Mouse (Mus musculus) forebrain, postnatal 0 days (tissue): ENCODE data around the gene Calm5. TPM values are rescaled to one million over a fixed set of nuclear protein-coding genes. Genes with fewer than 3 reads are reported as not detected.
"Not testable (repeated sequence)": the region's sequence is repeated elsewhere in the genome, so short reads cannot be mapped to it uniquely, and the experiment has no call there.

Experiments
- ATAC-seq: fragments of 200-750 bp; cut with Nextera tagmentation; 2 replicates; pipeline ENCODE4 v1.8.0; 2017; ENCODE audit warnings: mild to moderate bottlenecking, moderate library complexity
- DNase-seq: peaks from one replicate; pipeline ENCODE4 v3.0.0-alpha.2; 2015
- H3K27ac ChIP-seq: fragments of 300-500 bp; sonication (generic); 2 replicates; pipeline ENCODE4 v1.5.1; 2014; ENCODE audit warnings: low read depth, mild to moderate bottlenecking, antibody characterized with exemption, low read length, moderate library complexity, mixed read lengths
- H3K27me3 ChIP-seq: fragments of 300-500 bp; sonication (generic); 2 replicates; pipeline ENCODE4 v1.6.1; 2014; ENCODE audit warnings: mild to moderate bottlenecking, low read length, mixed read lengths; ENCODE audit not compliant: insufficient read depth
- H3K36me3 ChIP-seq: fragments of 300-500 bp; sonication (generic); 2 replicates; pipeline ENCODE4 v1.6.1; 2014; ENCODE audit warnings: mild to moderate bottlenecking, moderate library complexity; ENCODE audit not compliant: insufficient read depth
- H3K4me1 ChIP-seq: fragments of 300-500 bp; sonication (generic); 2 replicates; pipeline ENCODE4 v1.6.1; 2014; ENCODE audit warnings: antibody characterized with exemption; ENCODE audit not compliant: insufficient read depth
- H3K4me2 ChIP-seq: fragments of 300-500 bp; sonication (generic); 2 replicates; pipeline ENCODE4 v1.6.1; 2014; ENCODE audit warnings: low read depth, mild to moderate bottlenecking, moderate library complexity
- H3K4me3 ChIP-seq: fragments of 300-500 bp; sonication (generic); 2 replicates; pipeline ENCODE4 v1.5.1; 2014; ENCODE audit warnings: low read depth, low read length, mixed read lengths
- H3K9ac ChIP-seq: fragments of 300-500 bp; sonication (generic); 2 replicates; pipeline ENCODE4 v1.6.1; 2014; ENCODE audit warnings: mild to moderate bottlenecking
- H3K9me3 ChIP-seq: fragments of 300-500 bp; sonication (generic); 2 replicates; pipeline ENCODE4 v1.6.1; 2016; ENCODE audit warnings: low read length
- CTCF ChIP-seq: sonication (generic); IDR thresholded peaks from 2 replicates; pipeline ENCODE4 v1.5.1; 2016; ENCODE audit warnings: antibody characterized with exemption, control low read depth, low read depth
- WGBS: fragments of 180-500 bp; shearing (Covaris S2); extraction: QIAGEN DNeasy Blood & Tissue Kit; methylation state at CpG from one replicate; pipeline ENCODE4 v1.1.7; 2014; 5-methylcytosine and 5-hydroxymethylcytosine counted together
- polyA plus RNA-seq: library from polyadenylated mRNA; unstranded; fragments of >200 nt; fragmentation: Nextera tagmentation; extraction: Ambion mirVana; gene quantifications from 2 replicates; pipeline ENCODE4 v1.2.1, GENCODE M21; 2015
- total RNA-seq: library from RNA; depleted of rRNA; stranded (reverse); fragments of >200 nt; gene quantifications from 2 replicates; pipeline ENCODE4 v1.2.3, GENCODE M21; 2014; rRNA removed

Gene Calm5
- total RNA-seq = not detected in 2 replicates
- polyA plus RNA-seq = not detected in 2 replicates

DNA sequence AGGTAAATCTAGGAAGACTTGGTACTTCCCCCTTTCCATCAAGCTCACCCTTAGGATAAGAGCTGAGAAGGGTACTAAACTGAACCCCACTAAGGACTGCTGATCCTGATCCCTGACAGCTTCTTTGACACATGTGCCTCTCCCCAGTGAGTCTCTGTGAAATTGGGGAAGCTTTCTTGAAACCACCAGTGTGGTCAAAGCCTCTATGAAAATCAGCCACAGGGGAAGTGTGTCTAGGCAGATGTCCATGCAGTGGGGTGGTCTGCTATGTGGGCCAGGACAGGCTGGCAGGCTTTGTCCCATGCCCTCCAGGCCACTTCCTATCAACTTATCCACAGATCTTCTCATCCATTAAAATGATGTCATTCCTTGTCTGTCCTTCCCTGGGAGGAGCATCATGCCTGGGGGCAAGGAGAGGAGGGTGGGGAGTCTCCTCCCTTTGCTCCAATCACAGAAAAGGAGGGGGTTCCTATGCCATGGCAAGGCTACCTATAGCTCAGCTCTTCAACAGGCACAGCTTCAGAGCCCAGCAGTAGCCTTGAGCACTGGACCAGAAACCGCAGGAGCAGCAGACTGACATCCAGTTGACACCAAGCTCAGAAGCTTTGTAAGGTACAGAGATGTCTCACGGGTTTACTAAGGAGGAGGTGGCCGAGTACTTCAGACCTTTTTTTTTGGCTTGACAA is at the start of gene Calm5:
TSS of gene Calm5 (plus strand) at position 526 of the 686 bp plus-strand sequence.
- WGBS = 89% methylated on average over 3 of the region's 3 CpGs
- DNase-seq, ATAC-seq, H3K4me2 ChIP-seq, H3K36me3 ChIP-seq, H3K4me3 ChIP-seq, H3K27me3 ChIP-seq, H3K27ac ChIP-seq, H3K4me1 ChIP-seq, H3K9ac ChIP-seq, H3K9me3 ChIP-seq: not testable (repeated sequence)

- 89% methylated on average over 13 of the region's 13 CpGs for WGBS
- TF ChIP-seq CTCF = no peak
- no peak for ATAC-seq
- Histone ChIP-seq H3K4me3 (no peak within 1 kb of the TSS), H3K27me3 (no peaks in the 10 kb centered on the region), H3K9me3 (no peaks in the 10 kb centered on the region), H3K27ac (no peak within 1 kb of the TSS), H3K36me3 (no peaks in the 10 kb centered on the region), H3K4me2 (no peak within 1 kb of the TSS), H3K4me1 (no peaks in the 10 kb centered on the region), H3K9ac (no peak within 1 kb of the TSS)
- DNase-seq = no peak
These were observed 49.8 kb upstream of the Calm5 start, which contains the start of gene Calml3 for GRCm38 (mm10) chr13:3804186-3804585. Gene Calml3, minus strand, starts transcription at chr13:3804316.

GRCm38 (mm10) chr13:3805132-3805531 is 48.8 kb upstream of the Calm5 start:
- no peaks in the 10 kb centered on the region for H3K36me3 ChIP-seq
- no peak overlapping the region for H3K27ac ChIP-seq
- ATAC-seq (no peak), DNase-seq (no peak)
- TF ChIP-seq CTCF = no peak
- no peak overlapping the region for H3K4me3 ChIP-seq
- no peaks in the 10 kb centered on the region for H3K4me1 ChIP-seq
- no peak overlapping the region for H3K4me2 ChIP-seq
- H3K27me3 ChIP-seq = no peaks in the 10 kb centered on the region
- 58% methylated on average over 2 of the region's 2 CpGs for WGBS
- H3K9ac ChIP-seq = no peak overlapping the region
- H3K9me3 ChIP-seq = no peaks in the 10 kb centered on the region

DNA sequence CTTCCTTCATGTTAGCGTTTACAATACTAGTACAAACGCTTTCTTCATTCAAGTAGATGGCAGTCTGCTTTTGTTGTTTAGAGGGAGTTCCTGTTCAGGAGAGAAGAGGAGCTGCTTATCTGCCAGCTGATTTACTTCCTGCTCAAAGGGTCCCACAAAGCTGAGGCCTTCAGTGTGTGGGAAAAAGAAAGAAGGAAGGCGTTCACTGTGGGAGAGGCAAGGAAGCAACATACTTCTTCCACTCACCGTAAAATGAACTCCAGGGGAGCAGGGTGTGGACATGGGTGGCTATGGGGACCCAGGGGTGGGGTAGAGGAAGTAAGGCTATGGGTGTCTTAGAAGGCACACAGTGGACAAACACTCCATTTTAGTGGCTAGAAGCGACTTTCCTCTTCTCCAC is 48.3 kb upstream of the Calm5 start:
- DNase-seq (no peak), ATAC-seq (no peak)
- Histone ChIP-seq H3K4me2 (no peak overlapping the region), H3K4me3 (no peak overlapping the region), H3K9ac (no peak overlapping the region), H3K27ac (no peak overlapping the region), H3K36me3 (no peaks in the 10 kb centered on the region), H3K27me3 (no peaks in the 10 kb centered on the region), H3K9me3 (no peaks in the 10 kb centered on the region), H3K4me1 (no peaks in the 10 kb centered on the region)
- TF ChIP-seq CTCF = no peak
- 81% methylated on average over 5 of the region's 5 CpGs for WGBS

DNA sequence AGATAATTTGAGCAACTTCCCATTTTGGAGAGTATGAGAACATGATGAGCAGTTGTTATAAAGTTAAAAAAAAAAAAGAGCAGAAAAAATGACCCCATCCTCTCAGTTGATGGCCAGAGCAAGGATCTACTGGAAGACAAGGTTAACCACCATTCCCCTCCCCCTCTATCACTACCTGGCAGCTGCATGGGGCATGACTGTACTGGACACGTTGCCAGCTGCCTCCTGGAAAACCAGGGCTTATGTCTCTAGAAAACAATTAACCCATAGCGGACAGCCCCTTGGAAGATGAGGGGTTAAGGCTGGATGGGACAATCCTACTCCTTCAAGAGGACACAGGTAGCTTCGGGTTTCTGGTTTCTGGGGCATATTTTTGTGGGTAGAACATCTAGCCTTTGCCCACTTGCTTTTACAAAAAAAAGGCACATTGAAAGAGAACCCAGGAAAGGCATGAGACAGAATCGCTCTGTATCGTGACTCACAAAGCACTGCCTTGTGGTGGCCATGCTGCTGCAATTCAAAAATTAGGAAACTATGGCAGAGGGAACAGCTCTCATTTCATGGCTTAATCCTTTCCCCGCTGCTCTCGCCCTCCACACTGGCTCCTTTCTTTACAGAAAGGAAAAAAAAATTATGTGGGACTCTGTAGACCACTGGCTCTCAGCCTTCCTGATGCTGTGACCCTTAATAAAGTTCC is 46.7 kb upstream of the Calm5 start:
- H3K4me2 ChIP-seq = no peak overlapping the region
- ATAC-seq (no peak), DNase-seq (no peak)
- no peaks in the 10 kb centered on the region for H3K27me3 ChIP-seq
- H3K9me3 ChIP-seq = no peaks in the 10 kb centered on the region
- no peaks in the 10 kb centered on the region for H3K36me3 ChIP-seq
- 63% methylated on average over 7 of the region's 7 CpGs for WGBS
- H3K4me1 ChIP-seq = no peaks in the 10 kb centered on the region
- no peak overlapping the region for H3K4me3 ChIP-seq
- H3K9ac ChIP-seq = no peak overlapping the region
- no peak for TF ChIP-seq CTCF
- no peak overlapping the region for H3K27ac ChIP-seq

- H3K4me1 ChIP-seq = no peaks in the 10 kb centered on the region
- WGBS = 80% methylated on average over 5 of the region's 5 CpGs
- H3K9ac ChIP-seq = no peak overlapping the region
- H3K4me2 ChIP-seq = no peak overlapping the region
- no peaks in the 10 kb centered on the region for H3K36me3 ChIP-seq
- no peaks in the 10 kb centered on the region for H3K9me3 ChIP-seq
- DNase-seq (no peak), ATAC-seq (no peak)
- no peak for TF ChIP-seq CTCF
- no peaks in the 10 kb centered on the region for H3K27me3 ChIP-seq
- no peak overlapping the region for H3K4me3 ChIP-seq
- H3K27ac ChIP-seq = no peak overlapping the region
These were observed 35.8 kb upstream of the Calm5 start for GRCm38 (mm10) chr13:3818012-3818739.

DNA sequence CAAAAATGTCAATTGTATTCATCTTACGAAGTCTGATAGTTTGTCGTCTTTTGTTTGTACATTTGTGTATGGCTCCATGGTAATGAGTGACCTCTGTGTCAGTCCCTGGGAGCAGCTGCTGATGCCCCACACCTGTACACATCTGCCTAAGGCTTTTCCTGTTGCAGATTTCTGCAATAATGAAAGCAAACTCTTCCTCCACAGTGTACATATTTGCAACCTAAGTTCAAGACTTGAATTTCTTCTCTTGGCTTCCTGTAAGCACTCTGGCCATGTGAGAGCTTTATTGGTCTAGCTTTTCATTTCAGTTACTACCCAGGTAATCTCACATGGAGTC is 35.3 kb upstream of the Calm5 start:
- Histone ChIP-seq H3K4me3 (no peak overlapping the region), H3K9me3 (no peaks in the 10 kb centered on the region), H3K27me3 (no peaks in the 10 kb centered on the region), H3K27ac (no peak overlapping the region), H3K4me1 (no peaks in the 10 kb centered on the region), H3K36me3 (no peaks in the 10 kb centered on the region), H3K9ac (no peak overlapping the region), H3K4me2 (no peak overlapping the region)
- no peak for DNase-seq
- WGBS = 94% methylated on average over 2 of the region's 2 CpGs
- no peak for ATAC-seq
- no peak for TF ChIP-seq CTCF
